Mouse (Mus musculus) layer of hippocampus, adult 11-12 months (tissue): ENCODE measurements around the gene Gsc.

ENCODE experiments used
- DNase-seq: peaks from one replicate; pipeline ENCODE4 v3.0.0; 2022; ENCODE audit warnings: low spot score

Gene Gsc

DNA sequence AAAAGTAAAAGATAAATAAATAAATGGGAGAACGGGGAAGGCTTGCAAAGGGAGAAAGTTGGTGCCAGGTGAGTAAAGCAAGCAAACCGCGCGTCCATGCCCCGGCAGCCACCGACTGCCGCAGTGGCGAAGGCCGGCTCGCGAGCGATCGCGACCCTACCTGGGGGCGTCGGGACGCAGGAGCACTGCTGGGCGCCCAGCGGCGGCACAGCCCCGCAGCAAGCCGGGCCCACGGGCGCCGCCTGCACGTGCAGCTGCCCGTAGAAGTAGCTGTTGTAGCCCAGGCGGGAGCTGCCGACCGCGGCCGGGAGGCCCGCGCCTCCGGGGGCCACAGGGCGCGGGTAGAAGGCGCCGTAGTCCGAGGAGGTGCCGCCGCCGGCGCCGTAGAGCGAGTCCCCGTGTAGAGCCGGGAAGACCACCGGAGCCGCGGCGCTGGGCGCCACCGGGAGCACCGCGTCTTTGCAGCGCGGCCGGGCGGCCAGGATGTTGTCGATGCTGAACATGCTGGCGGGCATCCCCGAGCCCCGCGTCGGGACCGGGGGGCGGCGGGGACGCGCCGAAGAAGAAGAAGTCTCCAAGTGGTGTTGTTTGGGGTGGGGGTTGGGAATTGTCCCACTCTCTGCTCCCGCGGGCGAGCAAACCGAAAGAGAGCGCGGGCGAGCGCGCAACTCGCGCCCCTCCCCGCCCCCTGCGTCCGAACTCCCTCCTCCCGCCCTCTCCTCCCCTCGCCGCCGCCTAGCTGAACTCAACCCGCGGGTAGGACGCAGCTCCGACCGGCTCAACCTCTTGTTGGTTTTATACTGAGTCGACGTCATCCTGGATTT, at the start of gene Gsc:
Gene Gsc, minus strand, starts transcription at position 730 of the 824 bp plus-strand sequence.
- DNase-seq = no peak

DNA sequence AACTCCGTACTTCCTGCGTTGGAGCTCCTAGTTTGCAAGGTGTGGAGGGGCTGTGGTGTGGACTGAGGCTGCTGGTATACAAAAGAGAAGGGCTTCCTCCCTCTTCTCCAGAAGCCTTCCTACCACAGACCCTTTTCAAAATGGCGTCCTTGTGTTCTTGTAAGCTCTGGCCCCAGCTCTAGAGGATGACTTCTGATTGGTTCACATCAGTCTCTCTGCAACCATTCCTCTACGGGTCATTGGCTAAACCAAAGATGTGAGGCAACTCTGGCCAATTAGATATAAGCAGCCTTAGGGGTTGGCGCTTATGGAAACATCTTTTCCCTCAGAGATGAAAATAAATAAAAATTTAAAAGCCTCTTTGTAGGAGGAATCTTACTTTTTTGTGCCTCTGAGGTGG, 46.6 kb upstream of the Gsc start:
- no peak for DNase-seq

DNA sequence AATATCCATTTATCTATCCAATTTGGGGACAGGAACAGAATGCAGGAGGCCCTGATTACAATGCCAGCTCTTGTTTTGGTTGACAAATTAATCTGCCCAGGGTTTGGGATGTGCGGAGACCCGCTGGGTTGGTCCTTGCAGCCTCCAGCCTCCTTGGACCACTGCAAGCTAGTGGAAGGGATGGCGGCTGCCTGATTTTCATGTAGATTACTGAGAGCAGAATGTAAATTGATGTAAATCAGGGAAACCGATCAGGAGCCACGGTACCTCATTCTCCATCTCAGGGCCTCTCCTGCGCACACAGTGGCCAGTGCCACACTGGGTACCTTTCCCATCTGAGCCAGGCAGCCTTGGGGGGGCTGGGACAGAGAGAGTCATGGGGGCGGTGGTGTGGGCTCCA, 34.8 kb upstream of the Gsc start:
- DNase-seq = no peak

DNA sequence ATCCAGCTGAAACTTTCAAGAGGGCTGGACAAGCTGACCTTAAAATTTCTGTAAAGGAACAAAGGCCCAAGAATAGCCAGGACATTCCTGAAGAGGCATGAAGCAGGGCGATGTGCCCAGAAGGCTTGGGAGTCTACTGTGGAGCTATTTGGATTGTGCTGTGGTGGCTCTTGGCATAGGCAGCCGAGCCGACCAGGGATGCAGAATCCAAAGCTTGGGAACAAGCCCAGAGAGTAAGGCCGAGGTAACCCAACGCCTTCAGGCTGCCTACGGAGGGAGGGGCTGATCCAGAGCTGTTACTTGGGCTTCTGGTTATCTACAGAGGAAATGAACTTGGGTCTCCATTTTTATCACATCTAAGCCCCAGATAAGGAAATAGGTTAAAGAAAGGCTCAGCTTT, 18.9 kb upstream of the Gsc start:
- peak; percentile 9 for DNase-seq

DNA sequence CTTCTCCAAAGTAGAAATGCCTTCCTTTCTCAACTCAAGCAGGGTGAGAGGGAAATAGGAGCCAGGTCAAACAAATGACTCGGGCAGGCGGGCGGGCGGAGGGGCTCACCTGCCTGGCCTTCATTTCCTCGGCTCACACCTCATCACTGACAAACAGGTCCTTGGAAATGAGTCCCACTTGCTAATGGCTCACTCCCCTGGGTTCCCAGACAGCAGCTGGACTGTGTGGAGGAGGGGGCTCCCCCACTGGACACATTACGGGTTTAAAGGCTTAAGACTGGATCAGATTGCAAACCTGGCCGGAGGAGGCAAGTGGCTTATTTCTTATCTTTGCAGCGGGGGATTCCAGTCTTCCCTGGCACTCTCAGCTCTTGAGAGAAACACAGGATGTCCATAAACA, 13.1 kb upstream of the Gsc start:
- DNase-seq = no peak

DNA sequence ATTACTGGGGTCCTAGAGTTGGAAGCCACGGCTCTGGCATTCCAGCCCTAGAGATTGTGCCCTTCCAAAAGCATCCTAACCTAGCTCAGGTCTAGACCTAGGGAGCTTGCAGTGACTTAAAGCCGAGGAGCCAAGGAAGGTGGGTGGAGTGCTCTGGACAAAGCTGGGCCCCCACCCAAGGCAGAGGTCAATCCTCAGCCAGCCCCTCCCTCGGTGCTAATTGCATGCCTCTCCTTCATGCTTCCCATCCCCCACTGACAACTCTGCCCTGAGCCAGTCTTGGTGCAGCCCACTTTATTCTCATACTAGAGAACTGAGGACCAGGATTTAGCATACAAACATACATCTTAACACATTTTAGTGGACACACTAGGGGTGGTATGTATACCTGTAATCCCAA, 12.0 kb upstream of the Gsc start:
- DNase-seq = no peak

DNA sequence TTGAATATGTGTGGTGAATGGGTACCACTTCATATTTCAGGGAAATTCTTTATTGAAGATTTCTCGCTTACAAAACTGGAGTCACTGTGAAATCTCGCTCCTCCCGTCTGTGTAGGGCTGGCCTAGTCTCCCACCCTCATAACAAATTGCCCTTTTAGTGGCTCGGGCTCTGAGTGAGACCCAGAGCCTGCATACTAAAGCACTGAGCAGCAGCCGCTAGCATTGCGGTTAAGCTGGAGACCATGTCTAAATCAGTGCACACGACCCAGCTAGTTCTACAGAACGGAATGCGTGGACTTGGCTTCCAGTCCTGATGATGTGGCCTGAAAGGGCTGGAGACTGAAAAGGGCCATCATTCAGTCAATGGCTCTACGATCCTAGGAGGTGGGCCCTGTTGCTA, 7.9 kb upstream of the Gsc start:
- DNase-seq = no peak

DNA sequence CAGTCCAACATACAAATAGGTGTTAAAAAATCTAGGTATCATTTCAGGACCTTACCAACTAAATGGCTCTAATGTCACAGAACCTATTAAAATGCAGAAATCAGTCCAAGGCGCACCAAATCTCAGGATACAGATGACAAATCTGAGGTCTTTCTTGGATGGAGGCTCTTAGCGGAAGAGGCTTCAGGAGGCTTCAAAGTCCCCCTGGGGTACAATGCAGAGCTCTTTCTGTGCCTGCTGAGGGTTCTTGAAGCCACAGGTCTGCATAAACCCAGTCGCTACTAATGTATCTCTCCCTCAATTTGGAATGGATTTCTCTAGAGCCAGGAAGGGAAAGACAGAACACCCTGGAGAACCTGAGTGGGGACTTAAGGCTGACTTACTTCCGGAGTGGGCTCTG, 5.1 kb upstream of the Gsc start:
- no peak for DNase-seq

DNA sequence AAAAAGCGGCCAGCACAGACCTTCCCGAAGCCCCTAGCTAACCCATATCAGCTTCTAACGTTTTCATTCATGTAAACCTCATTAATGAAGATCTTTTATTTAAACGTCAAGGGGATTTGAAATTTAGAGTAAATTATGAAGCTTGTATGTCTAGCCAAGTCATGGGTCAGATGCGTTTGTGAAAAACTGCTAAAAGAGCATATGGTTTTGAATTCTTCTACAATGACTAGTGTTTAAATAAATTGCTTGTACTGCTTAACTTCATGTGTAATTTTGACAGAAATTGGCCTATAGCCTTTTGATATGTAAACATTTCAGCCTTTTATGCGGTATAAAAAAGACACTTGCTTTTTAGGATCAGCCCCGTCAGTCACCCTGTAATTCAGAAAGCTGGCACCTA, 4.4 kb upstream of the Gsc start:
- DNase-seq = no peak

DNA sequence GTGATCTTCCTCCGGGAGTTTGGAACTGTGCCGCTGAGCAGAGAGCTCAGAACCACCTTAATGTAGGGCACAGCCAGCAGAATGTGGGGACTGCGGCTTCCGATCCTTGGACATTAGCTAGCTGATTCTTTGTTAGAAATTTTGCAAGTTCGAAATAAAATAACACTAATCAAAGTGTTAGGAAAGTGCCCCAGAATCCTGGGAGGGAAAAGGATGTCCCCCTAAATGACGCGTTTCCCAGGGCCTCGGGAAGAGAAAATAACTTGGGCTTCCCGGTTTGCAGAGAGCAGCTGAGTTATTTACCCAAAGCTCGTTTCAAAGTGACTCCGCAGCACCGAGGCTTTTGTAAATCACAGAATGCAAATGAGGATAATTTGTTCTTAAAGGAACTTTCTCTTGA, 3.9 kb upstream of the Gsc start:
- DNase-seq = no peak

DNA sequence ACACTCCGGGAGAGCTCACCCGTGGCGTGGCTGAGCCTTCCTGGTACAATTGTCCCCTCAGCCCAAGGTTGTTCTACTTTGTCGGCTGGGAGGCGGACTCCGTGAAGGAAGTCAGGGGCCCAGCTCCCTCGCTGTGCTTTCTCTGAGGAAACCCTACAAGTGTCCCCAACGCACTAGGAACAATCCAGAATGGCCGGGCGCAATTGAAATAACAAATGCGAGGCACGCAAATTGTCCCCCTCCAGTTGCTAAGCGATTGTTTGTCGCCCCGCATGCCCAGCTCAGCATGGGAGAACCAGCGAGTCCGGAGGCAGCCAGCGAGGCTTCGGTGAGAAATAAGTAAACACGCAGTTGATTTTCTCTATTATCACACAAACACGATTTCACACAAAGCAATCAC, 2.8 kb upstream of the Gsc start:
- no peak for DNase-seq

DNA sequence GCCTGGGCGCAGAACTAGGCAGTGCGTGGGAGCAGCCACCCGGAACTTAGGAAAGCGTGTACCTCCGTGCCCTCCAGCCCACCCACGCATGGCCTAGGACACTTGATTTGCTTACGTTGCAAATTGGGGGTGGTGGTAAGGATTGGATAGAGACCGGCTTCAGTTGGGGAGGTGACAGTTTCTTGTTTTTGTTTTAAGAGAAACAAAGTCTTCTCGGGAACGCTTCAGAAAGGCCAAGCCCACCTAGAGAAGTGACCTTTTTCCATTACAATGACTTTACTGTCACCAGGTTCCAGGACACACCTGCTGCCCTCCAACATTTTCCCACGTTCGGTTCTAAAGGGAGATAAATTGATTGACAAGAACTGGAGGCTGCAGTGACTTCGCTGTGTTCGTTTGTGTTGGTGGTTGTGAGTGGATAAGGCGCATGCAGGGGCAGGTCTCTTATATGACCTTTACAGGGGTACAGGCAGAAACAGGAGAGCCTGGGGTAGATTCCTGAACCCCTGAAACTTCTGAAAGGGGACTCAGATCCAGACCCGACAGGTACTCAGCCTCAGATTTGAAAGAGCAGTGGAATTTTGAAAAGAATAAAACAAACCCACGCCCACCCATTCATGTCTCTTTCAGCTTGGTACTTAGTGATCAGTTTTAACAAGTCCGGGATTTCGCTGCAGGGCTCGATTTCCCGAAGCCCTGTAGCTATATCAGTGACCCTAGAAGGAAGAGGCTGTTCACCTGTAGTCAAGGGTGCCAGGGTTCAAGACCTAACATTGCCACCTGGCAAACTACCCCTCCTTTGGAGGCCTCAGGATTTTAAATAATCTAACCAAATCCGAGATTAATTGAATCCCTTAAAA, 2.0 kb upstream of the Gsc start:
- DNase-seq = no peak

DNA sequence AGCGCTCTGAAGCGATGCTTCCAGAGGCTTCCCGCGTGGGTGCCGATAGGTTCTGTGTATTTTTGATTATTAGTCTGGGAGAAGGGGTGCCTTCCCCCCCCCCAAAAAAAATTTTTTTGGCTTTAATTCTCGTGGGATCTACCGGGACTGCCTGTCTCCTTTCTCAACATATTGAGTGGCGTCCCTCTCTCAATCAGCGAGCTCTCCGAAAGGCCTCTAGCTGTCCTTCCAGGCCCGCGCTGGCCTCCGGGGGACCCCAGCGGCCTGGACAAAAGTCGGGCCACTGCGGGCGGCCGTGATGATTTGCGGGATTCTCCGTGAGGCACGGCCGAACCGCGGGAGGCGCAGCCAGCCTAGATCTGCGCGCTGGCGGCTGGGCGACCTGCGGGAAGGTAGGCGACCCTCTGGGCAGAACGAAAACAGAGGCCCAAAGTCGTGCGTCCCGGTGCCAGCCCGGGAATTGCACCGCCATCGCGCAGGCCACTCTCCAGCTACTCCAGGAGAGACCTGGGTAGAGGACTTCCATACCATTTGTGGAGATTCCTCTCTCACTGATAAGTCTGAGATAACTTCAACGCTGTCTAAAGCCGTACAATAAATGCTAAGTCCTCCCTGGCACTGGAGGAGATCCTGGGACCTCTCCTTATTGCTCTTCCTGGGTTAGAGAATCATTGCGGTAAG, 1.2 kb upstream of the Gsc start:
- DNase-seq = no peak

DNA sequence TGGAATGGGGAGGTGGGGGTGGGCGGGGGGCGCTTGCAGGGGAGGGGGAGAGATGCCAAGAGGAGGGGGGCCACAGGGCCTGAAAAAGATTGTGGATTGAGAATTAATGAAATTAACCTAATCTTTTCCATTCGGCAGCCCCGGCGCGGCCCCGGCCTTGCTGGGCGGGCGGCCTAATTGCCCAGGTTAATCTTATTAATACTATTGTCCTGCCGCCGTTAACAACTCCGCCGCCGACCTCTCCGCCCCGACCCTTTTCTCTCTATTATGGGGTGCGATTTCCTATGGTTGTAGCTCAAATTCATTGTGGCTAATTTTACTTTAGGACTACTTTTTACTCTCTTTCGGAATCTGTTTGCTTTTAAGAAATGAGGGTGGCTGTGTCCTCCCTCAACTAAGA, 362 bp upstream of the Gsc start:
- no peak for DNase-seq

DNA sequence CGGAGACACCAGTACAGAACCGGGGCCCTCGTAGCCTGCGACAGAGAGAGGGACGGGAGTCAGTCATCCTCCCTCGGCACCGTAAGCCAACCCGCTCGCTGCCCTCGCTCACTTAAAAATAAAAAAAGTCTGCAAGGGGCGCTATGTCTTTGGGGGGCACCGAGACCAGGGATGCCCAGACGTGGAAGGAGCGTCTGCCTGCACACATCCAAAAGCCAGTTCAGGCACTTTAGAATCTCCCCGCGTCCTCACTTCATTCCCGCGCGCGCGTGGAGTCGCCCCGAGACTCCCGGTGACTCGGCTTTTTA, 958 bp downstream of the Gsc start:
- no peak for DNase-seq

DNA sequence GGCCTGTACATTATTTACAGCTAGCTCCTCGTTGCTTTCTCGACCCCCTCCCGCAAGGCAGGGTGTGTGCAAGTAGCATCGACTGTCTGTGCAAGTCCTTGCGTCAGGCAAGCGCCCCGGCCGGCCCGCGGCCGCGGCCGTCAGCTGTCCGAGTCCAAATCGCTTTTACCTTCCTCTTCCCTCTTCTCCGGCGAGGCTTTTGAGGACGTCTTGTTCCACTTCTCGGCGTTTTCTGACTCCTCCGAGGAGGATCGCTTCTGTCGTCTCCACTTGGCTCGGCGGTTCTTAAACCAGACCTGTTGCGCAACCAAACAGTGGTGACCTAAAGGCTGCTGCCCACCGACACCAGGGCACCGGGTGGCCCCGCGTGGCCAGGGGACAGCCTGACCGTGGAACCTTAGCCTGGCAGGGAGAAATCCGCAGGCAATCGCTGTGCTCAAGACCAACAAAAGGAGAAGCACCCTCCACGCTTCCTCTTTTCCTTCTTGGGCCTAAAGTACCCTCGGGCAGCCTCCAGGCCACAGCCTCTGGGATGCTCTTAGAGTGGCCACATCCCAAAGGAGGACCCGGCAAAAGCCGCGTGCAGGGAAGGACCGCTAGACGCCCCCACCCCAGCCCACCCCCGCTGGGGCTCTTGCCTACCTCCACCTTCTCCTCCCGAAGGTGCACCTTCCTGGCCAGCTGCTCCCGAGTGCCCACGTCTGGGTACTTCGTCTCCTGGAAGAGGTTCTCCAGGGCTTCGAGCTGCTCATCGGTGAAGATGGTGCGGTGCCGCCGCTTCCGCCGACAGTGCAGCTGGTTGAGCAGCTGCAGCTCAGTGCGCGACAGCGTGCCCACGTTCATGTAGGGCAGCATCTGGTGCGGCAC, 1.5 kb downstream of the Gsc start:
- DNase-seq = no peak

DNA sequence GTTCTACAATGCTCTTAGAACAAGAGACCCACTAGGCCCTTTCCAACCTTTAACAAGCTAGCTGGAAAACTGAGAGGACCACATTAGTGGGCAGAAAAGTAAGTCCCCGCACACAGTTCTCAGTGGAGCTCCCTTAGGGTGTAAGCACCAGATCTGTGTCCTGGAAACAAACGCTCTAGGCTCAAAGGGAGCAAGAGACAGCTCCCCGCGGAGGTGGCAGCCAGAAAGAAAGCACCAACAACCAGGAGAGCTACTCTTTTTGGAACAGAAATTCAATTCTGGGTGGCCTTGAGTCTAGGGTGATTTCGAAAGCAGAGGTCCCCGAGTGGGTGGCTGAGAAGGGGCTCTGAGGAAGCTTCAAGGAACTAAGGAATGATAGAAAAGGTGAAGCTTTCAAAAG, 2.5 kb downstream of the Gsc start:
- DNase-seq = no peak

DNA sequence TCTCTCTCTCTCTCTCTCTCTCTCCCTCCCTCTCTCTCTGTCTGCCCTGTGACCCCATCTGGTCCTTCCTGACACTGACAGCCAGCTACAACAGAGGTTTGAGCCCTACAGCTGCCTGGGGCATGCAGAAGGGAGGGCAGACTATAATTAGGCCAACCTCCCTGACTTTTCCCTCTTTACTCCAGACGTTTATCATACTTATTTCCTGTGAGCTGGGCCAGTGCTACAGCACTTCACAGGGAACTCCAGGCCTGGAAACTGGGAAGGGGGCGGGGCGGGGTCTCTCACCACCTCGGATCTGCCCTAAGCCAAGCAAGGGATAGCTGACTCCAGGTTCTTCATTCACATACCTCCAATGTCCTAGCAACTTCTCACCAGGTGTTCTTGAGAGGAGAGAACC, 4.3 kb downstream of the Gsc start:
- no peak for DNase-seq

DNA sequence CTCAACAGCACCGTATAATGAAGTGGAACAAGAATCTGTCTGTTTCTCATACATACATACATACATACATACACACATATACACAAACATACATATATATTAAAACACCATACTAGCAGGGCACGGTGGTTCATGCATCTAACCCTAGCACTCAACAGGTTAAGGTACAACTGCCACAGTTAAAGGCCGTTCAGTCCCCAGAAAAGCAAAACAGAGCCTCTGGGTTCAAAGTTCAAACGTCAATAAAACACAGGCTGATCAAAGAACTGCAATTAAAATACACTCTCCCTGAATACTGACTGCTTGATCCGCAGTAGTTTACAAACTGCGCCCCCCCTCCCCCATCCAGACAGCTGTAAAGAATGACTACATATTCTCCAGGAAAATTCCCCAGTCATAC, 5.8 kb downstream of the Gsc start:
- no peak for DNase-seq

DNA sequence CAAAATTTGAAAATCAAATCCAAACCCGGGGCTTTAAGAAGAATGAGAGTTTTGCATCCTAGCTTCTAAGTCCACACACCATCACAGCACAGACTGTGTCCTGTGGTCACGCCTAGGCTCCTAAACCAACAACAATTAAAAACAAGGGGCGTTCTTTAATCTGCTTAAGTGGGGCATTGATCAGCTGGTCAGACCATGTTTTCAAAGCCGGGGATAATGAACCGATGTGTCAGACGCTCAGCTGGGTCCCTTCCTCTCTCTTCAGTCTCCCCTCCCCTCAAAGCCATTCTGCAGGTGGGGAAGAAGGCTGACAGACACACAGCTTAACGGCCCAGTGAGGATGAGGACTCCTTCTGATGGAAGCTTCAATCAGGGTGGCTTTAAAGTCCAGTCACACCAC, 6.2 kb downstream of the Gsc start:
- no peak for DNase-seq

DNA sequence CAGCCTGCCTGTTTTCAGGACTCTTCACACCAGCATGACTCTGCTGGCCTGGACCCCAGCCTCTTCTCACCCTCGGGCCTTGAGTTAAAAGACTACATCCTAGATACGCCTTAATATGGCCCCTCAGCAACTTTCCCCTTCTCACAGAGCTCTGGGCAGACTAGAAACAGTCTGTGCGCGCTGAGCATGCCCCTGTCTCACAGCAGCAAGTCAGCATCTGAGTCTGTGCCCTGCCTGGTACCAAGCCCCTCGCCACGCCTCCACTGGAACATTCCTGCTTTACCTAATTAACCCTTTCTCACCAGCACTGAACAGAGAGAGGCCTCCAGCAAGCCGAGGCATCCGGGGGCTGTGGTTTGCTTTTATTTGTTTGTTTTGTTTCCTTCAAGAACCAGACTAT, 11.8 kb downstream of the Gsc start:
- DNase-seq = no peak

DNA sequence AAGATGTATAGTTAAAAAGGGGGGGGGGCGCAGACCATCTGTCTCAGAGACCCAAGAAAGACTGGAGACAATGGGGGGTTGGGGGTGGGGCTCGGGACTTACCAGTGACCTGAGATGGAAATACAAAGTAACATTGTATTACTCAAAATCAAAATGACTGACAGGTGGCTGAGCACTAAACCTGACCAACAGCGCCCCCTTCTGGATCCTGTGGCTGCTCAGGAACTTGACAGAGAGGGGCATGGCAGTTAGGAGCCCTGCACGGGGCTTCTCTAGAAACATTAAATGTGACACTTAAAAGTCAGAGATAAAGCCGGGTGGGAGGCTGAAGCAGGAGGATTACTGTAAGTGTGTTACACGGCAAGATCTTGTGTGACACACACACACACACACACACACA, 13.8 kb downstream of the Gsc start:
- no peak for DNase-seq
